Mouse (Mus musculus): ENCODE measurements at regions not wholly inside any gene's neighbourhood (a gene's known extent, or its start where the extent isn't known, plus 50 kb on each side); places are given as distances from the start of the nearest gene placed in this dataset.

GRCm38 (mm10) chr10:126679224-126680120 is 221.7 kb downstream of the Atp23 start:
- TF ChIP-seq MAFK (IDR thresholded peaks at IDR 0.05; ENCODE audit: insufficient replicate concordance, low read length) (no peak), CTCF (conservative IDR thresholded peaks at IDR 0.05 in 1 of 2, IDR thresholded peaks at IDR 0.05 in 1 of 2; ENCODE audit: low read depth in 2 of 2, low read length in 2 of 2) (0 out of 4 replicates have a peak, but pooled peaks of 1 of the 2 experiments have one; percentile 5), POLR2AphosphoS2 (IDR thresholded peaks at IDR 0.05; ENCODE audit: low read depth, low read length) (no peak), POLR2A (IDR thresholded peaks at IDR 0.05; ENCODE audit: low read depth, low read length) (no peak), MAZ (IDR thresholded peaks at IDR 0.05; ENCODE audit: low read depth, low read length) (no peak), MAX (IDR thresholded peaks at IDR 0.05; ENCODE audit: low read length) (no peak), EP300 (IDR thresholded peaks at IDR 0.05; ENCODE audit: low read length) (no peak), CHD1 (IDR thresholded peaks at IDR 0.05; ENCODE audit: low read depth, low read length) (no peak)
